Mouse (Mus musculus): ENCODE measurements around the gene Yipf6.
"Not testable (repeated sequence)": the region's sequence is repeated elsewhere in the genome, so short reads cannot be mapped to it uniquely, and the experiment has no call there.

DNA sequence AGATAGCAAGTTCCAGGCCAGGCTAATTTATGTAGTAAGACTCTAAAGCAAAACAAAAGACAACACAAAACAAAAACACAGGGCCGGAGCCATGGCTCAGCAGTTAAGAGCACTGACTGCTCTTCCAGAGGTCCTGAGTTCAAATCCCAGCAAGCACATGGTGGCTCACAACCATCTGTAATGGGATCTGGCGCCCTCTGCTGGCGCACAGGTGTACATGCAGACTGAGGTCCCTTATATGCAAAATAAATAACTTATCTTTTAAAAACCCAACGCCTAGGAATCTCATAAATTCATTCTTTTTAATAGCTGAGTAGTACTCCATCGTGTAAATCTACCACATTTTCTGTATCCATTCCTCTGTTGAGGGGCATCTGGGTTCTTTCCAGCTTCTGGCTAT lies 50.5 kb downstream of the Yipf6 start:
- not testable (repeated sequence) for TF ChIP-seq POLR2A (IDR thresholded peaks at IDR 0.05; ENCODE audit: borderline replicate concordance, control insufficient read depth, low read depth, low read length)
- peak; percentile 47 for TF ChIP-seq CTCF (IDR thresholded peaks at IDR 0.05; ENCODE audit: control insufficient read depth, insufficient read depth, low read length)

All from bone marrow, adult 2 months (tissue).